Mouse (Mus musculus): ENCODE results near the gene Nr4a3.

Gene Nr4a3

DNA sequence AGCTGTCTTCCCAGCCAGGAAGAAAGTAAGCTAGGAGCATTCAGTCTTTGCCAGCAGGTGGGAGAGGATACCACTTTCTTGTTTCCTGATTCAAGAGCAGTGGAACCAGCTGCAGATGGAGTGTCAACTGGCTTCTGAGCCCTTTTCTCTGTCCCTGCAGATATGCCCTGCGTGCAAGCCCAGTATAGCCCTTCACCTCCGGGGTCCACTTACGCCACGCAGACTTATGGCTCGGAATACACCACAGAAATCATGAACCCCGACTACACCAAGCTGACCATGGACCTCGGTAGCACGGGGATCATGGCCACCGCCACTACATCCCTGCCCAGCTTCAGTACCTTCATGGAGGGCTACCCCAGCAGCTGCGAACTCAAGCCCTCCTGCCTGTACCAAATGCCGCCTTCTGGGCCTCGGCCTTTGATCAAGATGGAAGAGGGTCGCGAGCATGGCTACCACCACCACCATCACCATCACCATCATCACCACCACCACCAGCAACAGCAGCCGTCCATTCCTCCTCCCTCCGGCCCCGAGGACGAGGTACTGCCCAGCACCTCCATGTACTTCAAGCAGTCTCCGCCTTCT, 6.2 kb downstream of the Nr4a3 start:
- no peak for DNase-seq

DNA sequence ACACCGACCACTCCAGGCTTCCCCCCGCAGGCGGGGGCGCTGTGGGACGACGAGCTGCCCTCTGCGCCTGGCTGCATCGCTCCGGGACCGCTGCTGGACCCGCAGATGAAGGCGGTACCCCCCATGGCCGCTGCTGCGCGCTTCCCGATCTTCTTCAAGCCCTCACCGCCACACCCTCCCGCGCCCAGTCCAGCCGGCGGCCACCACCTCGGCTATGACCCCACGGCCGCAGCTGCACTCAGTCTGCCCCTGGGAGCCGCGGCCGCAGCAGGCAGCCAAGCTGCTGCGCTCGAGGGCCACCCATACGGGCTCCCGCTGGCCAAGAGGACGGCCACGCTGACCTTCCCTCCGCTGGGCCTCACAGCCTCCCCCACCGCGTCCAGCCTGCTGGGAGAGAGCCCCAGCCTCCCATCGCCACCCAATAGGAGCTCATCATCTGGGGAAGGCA, 6.7 kb downstream of the Nr4a3 start:
- DNase-seq, result peak; percentile 68

GRCm38 (mm10) chr4:48061716-48062115, 16.8 kb downstream of the Nr4a3 start:
- no peak for DNase-seq

DNA sequence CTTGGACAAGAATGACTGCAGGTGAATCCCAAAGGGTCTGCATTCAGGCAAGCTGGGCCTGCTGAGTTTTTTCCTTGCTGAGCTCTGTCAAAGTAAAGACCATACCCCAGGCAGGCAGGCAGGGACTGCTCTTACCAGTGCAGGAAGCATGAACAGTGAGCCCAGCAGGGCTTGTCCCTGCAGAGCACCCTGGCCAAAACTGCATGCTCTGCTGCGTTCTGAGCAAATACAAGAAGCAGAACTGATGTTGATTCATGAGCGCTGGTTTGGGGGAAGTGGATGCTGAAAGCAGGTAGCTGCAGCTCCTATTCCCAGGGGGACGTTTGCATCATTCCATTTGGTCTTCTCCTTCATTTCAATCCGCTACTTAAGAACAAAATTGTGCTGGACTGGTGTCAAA, 19.4 kb downstream of the Nr4a3 start:
- no peak for DNase-seq

DNA sequence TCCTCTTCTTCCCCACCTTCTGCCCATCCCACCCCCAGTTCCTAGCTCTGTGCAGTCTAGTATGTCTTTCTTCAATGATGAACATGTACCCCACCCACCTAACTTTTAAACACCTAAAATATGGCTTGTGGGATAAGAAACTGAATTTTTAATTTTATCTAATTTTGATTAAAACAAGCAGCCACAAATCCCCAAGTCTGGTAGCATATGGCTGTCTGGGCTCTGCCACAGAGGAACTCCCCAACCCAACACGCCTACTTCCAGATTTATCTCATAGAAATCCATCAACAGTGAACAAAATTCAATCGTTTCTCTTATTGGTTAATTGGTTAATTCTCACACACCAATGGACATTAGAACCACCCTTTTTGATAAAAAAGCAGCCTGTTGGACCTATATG, 21.7 kb downstream of the Nr4a3 start:
- DNase-seq, result no peak

DNA sequence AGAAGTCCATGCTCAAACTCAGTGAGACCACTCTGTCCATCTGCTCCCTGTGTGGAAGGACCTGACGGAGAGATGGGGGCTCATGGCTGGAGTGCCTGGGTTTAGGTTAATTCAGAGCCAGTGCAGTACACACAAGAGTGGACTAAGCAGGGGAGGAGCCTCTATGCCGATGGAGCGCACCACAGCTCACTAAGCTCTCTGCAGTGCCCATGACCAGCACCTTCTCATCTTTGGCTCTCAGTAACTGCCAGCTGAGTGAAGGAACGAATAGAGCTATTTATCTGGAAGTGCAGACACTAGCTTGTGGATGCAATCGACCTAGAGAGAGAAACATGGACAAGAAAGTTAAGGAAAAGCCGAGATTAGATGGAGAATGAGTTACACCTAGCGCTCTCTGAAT, 24.2 kb downstream of the Nr4a3 start:
- no peak for DNase-seq

DNA sequence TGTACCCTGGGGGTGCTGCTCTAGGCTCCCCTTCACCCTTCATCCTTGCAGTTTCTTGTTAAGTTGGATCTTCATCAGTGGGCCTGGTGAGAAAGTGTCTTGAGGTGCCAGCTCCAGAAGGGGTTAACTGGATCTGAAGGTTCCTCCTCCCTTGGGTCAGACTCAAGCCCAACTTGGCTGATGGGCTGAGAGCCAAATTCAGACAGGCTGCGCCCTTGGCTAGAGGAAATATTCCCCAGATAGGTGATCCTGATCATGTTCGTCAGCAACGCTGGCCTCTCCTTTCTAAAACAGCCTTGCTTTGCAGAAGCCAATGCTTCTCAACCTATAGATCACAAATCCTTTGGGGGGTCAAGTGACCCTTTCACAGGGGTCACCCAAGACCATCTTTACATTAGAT, 27.1 kb downstream of the Nr4a3 start:
- no peak for DNase-seq

GRCm38 (mm10) chr4:48073325-48073724, 28.4 kb downstream of the Nr4a3 start:
- peak; percentile 36 for DNase-seq

DNA sequence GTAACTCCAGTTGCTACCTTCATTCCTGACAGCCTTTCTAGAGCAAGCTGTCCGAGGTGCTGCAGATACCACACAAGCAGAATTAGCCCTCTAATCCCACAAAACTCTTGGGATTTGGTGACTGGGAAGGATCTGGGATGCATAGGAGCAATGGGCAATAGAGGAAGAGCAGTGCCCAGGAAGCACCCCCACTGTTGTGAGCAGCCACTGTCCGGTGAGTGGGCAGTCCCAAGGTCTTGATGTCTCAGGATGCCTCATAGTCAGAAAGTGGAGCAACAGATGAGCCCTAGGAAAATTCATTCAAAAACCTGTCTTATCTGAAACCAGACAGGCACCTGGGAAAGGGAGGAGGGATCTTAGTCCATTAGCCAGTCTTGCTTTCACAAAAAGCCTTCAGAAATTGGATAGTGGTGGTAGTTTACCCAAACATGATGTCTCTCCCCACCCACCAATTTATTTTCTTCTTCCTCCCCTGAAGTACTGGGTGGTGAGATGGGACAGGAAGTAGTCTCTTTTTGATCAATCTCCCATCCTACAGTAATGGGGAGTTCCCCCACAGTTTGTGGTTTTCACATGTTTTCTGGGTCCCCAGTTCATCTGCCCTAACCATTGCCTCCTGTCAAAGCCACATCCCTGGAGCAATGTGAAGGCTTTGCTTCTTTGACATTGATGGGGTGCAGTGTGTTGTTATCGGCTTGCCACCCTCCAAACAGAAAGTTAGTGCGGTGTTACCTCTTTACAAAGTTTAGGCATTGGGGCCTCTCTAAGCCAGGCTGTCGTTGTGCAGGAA, 29.7 kb downstream of the Nr4a3 start:
- DNase-seq, result no peak

- no peak for DNase-seq
Observed at GRCm38 (mm10) chr4:48076693-48077471, 31.9 kb downstream of the Nr4a3 start.

GRCm38 (mm10) chr4:48078213-48078612, 33.3 kb downstream of the Nr4a3 start:
- DNase-seq, result no peak

DNA sequence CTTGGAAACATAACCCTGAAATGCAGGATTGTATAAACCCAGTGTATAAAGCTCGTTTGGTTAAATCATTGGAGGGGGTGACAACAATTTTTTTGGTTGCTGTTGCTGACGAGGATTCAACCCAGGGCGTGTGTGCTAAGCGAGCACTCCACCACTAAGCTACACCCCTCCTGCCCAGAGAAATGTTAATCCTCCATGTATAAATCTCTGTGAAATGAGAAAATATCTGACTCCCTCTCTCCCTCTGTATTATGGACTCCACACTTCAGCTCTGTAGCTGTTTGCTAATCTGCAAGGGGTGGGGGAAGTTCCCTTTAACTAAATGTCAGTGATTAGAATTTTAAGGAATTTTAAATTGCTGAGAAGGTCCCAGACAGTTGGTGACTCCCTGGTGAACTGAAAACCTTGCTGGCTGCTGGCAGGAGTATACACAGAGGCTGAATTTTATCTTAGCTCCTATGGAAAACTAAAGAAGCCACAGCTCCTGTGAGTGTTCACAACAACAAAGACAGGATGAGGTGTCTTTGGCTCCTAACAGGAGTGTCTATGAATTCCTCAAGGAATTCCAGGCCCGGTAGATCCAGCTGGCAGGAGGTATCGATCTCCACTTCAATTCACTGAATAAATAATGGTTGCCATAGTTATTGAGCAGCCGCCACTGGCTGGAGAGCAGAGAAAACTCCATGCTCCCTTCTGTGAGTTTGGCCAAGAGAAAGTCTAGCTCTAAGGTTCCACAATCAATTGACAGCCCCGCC, 34.5 kb downstream of the Nr4a3 start:
- DNase-seq, result no peak

GRCm38 (mm10) chr4:48083452-48083851, 38.5 kb downstream of the Nr4a3 start:
- no peak for DNase-seq

DNA sequence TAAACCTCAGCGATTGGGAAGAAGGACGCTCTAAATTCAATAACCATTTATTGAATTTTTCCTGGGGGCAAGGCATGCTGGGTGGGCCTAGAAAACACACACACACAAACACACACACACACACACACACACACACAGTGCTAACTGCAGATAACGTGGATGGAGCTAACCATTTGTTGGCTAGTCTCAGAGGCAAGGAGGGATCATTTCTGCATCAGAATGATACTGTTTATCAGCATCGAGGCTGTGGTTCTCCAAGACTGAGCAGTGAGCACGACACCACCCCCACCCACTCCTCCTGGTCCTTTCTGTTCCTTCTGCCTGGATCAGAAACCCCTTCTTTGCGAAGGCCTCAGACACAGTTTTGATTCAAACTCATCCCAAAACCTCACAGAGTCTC, 41.7 kb downstream of the Nr4a3 start:
- no peak for DNase-seq

DNA sequence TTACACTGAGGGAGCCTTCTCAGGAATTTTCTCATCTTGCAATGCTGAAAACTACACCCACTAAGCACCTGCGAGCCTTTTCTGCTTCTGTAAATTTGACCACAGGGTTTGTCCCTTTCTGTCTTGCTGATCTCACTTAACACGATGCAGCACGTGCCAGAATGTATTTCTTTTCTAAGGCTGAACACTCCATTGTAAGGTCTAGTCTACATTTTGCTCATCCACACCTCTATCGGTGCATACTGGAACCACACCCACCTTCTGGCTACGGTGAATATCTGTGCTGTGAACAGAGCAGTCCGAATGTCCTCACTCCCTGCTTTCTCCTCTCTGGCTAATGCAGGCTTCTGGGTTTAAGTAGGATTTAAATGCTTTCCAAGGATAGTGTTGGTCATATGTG, 42.5 kb downstream of the Nr4a3 start:
- DNase-seq, result no peak

- DNase-seq, result no peak
Observed at GRCm38 (mm10) chr4:48093221-48093620, 48.3 kb downstream of the Nr4a3 start.

- DNase-seq, result no peak
Observed at GRCm38 (mm10) chr4:48100217-48100616, 55.3 kb downstream of the Nr4a3 start.

DNA sequence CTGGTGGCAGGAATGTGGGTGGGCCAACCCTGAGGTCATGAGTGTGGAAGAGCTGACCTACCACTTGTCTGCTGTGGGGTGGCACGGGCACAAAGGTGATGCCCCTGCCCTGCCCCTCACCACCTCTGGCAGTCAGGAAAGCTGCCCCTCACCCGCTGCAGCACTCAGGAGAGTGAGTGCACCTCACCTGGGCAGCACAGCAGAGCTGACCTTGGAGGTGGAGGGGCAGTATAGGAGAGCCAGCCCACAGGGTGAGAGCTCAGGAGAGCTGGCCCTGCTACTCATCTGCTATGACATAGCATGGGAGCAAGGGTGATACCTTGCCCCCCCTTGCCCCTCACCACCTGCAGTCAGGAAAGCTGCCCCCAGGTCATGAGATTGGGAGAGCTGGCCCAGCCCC, 57.0 kb downstream of the Nr4a3 start:
- DNase-seq, result no peak

- DNase-seq, result peak; percentile 7
Observed at GRCm38 (mm10) chr4:48105387-48105786, 60.4 kb downstream of the Nr4a3 start.

- DNase-seq, result no peak
Observed at GRCm38 (mm10) chr4:48107086-48107485, 62.1 kb downstream of the Nr4a3 start.

- no peak for DNase-seq
Observed at GRCm38 (mm10) chr4:48108591-48108990, 63.6 kb downstream of the Nr4a3 start.

GRCm38 (mm10) chr4:48110331-48110730, 65.4 kb downstream of the Nr4a3 start:
- DNase-seq, result no peak

GRCm38 (mm10) chr4:48116191-48116590, 71.2 kb downstream of the Nr4a3 start:
- peak; percentile 37 for DNase-seq
